ENCODE assay signal across 6 mouse cellular contexts in the genomic region with DNA sequence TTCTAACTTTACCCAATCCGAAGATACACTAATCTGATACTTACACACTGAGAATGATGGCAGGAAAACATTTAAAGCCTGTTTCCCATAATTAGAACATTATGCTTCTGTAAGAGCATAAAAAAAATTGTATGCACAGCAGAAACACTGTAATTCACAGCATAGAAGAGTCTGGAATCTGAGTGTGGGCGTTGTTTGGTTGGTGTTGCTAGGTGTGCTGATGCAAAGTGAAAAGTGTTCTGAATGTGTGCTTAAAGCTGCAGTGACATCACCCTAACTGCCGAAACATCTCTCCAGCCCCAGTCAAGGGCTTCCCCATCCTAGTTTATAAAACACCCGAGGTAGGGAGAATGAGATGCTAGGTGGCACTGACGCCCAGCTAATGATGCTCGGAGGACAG.
"Had no signal": no experiment of that assay in that cellular context is flagged by ENCODE, and none has a peak within 500 bp of the region (broad histone marks: within the 10 kb centered on the region; RNA-seq: fewer than 3 reads in every experiment).

No protein-coding gene starts in this region.

- DNase-seq: kidney, adult 11 months; kidney, adult 9 months; kidney, postnatal 36 days; lung, embryonic 14.5 days; lung, postnatal 10 days; thymus, postnatal 4 days had no signal
